Mouse (Mus musculus): ENCODE results near the gene Gpr39. TPM values are rescaled to one million over a fixed set of nuclear protein-coding genes. Genes with fewer than 3 reads are reported as not detected.

Gene Gpr39
- polyA plus RNA-seq, 1 experiment from 2014 or later = 0.13 TPM

- Histone ChIP-seq H3K4me2 (no peak overlapping the region), H3K4me3 (no peak overlapping the region), H3K9ac (no peak overlapping the region), H3K36me3 (no peaks in the 10 kb centered on the region), H3K4me1 (replicated peaks) (no peaks in the 10 kb centered on the region), H3K9me3 (no peaks in the 10 kb centered on the region), H3K27me3 (no peaks in the 10 kb centered on the region), H3K27ac (replicated peaks) (no peak overlapping the region)
- ATAC-seq (ENCODE audit: low FRiP score, low read depth) = peak; percentile 63; the same call in 1 of the 2 replicates
- 55% methylated on average over 7 of the region's 7 CpGs for WGBS
These were observed 25.0 kb downstream of the Gpr39 start for GRCm38 (mm10) chr1:125701773-125702172.

- H3K4me1 ChIP-seq (replicated peaks) = no peaks in the 10 kb centered on the region
- H3K9me3 ChIP-seq = no peaks in the 10 kb centered on the region
- H3K9ac ChIP-seq = no peak overlapping the region
- no peak overlapping the region for H3K27ac ChIP-seq (replicated peaks)
- H3K36me3 ChIP-seq = no peaks in the 10 kb centered on the region
- no peaks in the 10 kb centered on the region for H3K27me3 ChIP-seq
- 75% methylated on average over 8 of the region's 8 CpGs for WGBS
- H3K4me3 ChIP-seq = no peak overlapping the region
- peak; percentile 23; the same call in 1 of the 2 replicates for ATAC-seq (ENCODE audit: low FRiP score, low read depth)
- no peak overlapping the region for H3K4me2 ChIP-seq
These were observed 25.5 kb downstream of the Gpr39 start for GRCm38 (mm10) chr1:125702326-125702725.

- no peaks in the 10 kb centered on the region for H3K27me3 ChIP-seq
- H3K9ac ChIP-seq = no peak overlapping the region
- WGBS = 78% methylated on average over 3 of the region's 3 CpGs
- no peak overlapping the region for H3K27ac ChIP-seq (replicated peaks)
- H3K9me3 ChIP-seq = no peaks in the 10 kb centered on the region
- no peak overlapping the region for H3K4me3 ChIP-seq
- H3K36me3 ChIP-seq = no peaks in the 10 kb centered on the region
- no peaks in the 10 kb centered on the region for H3K4me1 ChIP-seq (replicated peaks)
- H3K4me2 ChIP-seq = no peak overlapping the region
- ATAC-seq (ENCODE audit: low FRiP score, low read depth) = no peak
These were observed 28.6 kb downstream of the Gpr39 start for GRCm38 (mm10) chr1:125705412-125705811.

- 49% methylated on average over 3 of the region's 3 CpGs for WGBS
- no peaks in the 10 kb centered on the region for H3K36me3 ChIP-seq
- ATAC-seq (ENCODE audit: low FRiP score, low read depth) = no peak
- no peak overlapping the region for H3K4me2 ChIP-seq
- no peaks in the 10 kb centered on the region for H3K9me3 ChIP-seq
- no peak overlapping the region for H3K27ac ChIP-seq (replicated peaks)
- no peak overlapping the region for H3K4me3 ChIP-seq
- H3K9ac ChIP-seq = no peak overlapping the region
- no peaks in the 10 kb centered on the region for H3K4me1 ChIP-seq (replicated peaks)
- H3K27me3 ChIP-seq = no peaks in the 10 kb centered on the region
These were observed 38.5 kb downstream of the Gpr39 start for GRCm38 (mm10) chr1:125715286-125715685.

GRCm38 (mm10) chr1:125716241-125716640 lies 39.4 kb downstream of the Gpr39 start:
- Histone ChIP-seq H3K9ac (no peak overlapping the region), H3K4me2 (no peak overlapping the region), H3K27me3 (no peaks in the 10 kb centered on the region), H3K9me3 (no peaks in the 10 kb centered on the region), H3K36me3 (no peaks in the 10 kb centered on the region), H3K4me1 (replicated peaks) (no peaks in the 10 kb centered on the region), H3K4me3 (no peak overlapping the region), H3K27ac (replicated peaks) (no peak overlapping the region)
- 64% methylated on average over 6 of the region's 6 CpGs for WGBS
- no peak for ATAC-seq (ENCODE audit: low FRiP score, low read depth)

- Histone ChIP-seq H3K27ac (replicated peaks) (no peak overlapping the region), H3K4me3 (no peak overlapping the region), H3K4me1 (replicated peaks) (no peaks in the 10 kb centered on the region), H3K9ac (no peak overlapping the region), H3K4me2 (no peak overlapping the region), H3K9me3 (no peaks in the 10 kb centered on the region), H3K36me3 (no peaks in the 10 kb centered on the region), H3K27me3 (no peaks in the 10 kb centered on the region)
- 79% methylated on average over 5 of the region's 5 CpGs for WGBS
- no peak for ATAC-seq (ENCODE audit: low FRiP score, low read depth)
These were observed 41.1 kb downstream of the Gpr39 start for GRCm38 (mm10) chr1:125717906-125718305.

GRCm38 (mm10) chr1:125719127-125719526 lies 42.3 kb downstream of the Gpr39 start:
- ATAC-seq (ENCODE audit: low FRiP score, low read depth) = no peak
- Histone ChIP-seq H3K4me1 (replicated peaks) (no peaks in the 10 kb centered on the region), H3K27ac (replicated peaks) (no peak overlapping the region), H3K27me3 (no peaks in the 10 kb centered on the region), H3K9ac (no peak overlapping the region), H3K4me3 (no peak overlapping the region), H3K36me3 (no peaks in the 10 kb centered on the region), H3K4me2 (no peak overlapping the region), H3K9me3 (no peaks in the 10 kb centered on the region)
- WGBS = 91% methylated on average over 6 of the region's 6 CpGs

- H3K27me3 ChIP-seq = no peaks in the 10 kb centered on the region
These were observed 44.4 kb downstream of the Gpr39 start for GRCm38 (mm10) chr1:125721104-125721758.

GRCm38 (mm10) chr1:125724304-125724703 lies 47.5 kb downstream of the Gpr39 start:
- no peaks in the 10 kb centered on the region for H3K27me3 ChIP-seq
- peak; percentile 51 for ATAC-seq (ENCODE audit: low FRiP score, low read depth)
- H3K4me3 ChIP-seq = no peak overlapping the region
- H3K36me3 ChIP-seq = no peaks in the 10 kb centered on the region
- H3K4me2 ChIP-seq = no peak overlapping the region
- H3K9me3 ChIP-seq = no peaks in the 10 kb centered on the region
- no peak overlapping the region for H3K9ac ChIP-seq
- H3K27ac ChIP-seq (replicated peaks) = no peak overlapping the region
- H3K4me1 ChIP-seq (replicated peaks) = no peaks in the 10 kb centered on the region
- 68% methylated on average over 5 of the region's 5 CpGs for WGBS

More at GRCm38 (mm10) chr1:125721104-125721758, 44.4 kb downstream of the Gpr39 start:
- Histone ChIP-seq H3K36me3 (no peaks in the 10 kb centered on the region), H3K27ac (replicated peaks) (no peak overlapping the region), H3K4me2 (no peak overlapping the region), H3K4me1 (replicated peaks) (no peaks in the 10 kb centered on the region), H3K4me3 (no peak overlapping the region), H3K9me3 (no peaks in the 10 kb centered on the region), H3K9ac (no peak overlapping the region)
- no peak for ATAC-seq (ENCODE audit: low FRiP score, low read depth)
- 92% methylated on average over 12 of the region's 12 CpGs for WGBS

GRCm38 (mm10) chr1:125729025-125729565 lies 52.3 kb downstream of the Gpr39 start:
- Histone ChIP-seq H3K27ac (replicated peaks) (no peak overlapping the region), H3K4me2 (no peak overlapping the region), H3K36me3 (no peaks in the 10 kb centered on the region), H3K9ac (no peak overlapping the region), H3K9me3 (no peaks in the 10 kb centered on the region), H3K4me1 (replicated peaks) (peaks cover 12% of the 10 kb centered on the region; the same call in 1 of the 2 replicates), H3K4me3 (no peak overlapping the region), H3K27me3 (no peaks in the 10 kb centered on the region)
- WGBS = 62% methylated on average over 6 of the region's 6 CpGs
- ATAC-seq (ENCODE audit: low FRiP score, low read depth) = no peak; the same call in 1 of the 2 replicates

- ATAC-seq (ENCODE audit: low FRiP score, low read depth) = no peak
- Histone ChIP-seq H3K36me3 (no peaks in the 10 kb centered on the region), H3K4me3 (no peak overlapping the region), H3K4me2 (no peak overlapping the region), H3K9me3 (no peaks in the 10 kb centered on the region), H3K27me3 (no peaks in the 10 kb centered on the region), H3K4me1 (replicated peaks) (peaks cover 12% of the 10 kb centered on the region; the same call in 1 of the 2 replicates), H3K27ac (replicated peaks) (no peak overlapping the region), H3K9ac (no peak overlapping the region)
- 33% methylated on average over 13 of the region's 13 CpGs for WGBS
These were observed 53.1 kb downstream of the Gpr39 start for GRCm38 (mm10) chr1:125729731-125730536.

- no peaks in the 10 kb centered on the region for H3K9me3 ChIP-seq
- H3K27me3 ChIP-seq = no peaks in the 10 kb centered on the region
- H3K4me1 ChIP-seq (replicated peaks) = peaks cover 12% of the 10 kb centered on the region; the same call in 1 of the 2 replicates
- H3K9ac ChIP-seq = no peak overlapping the region
- H3K36me3 ChIP-seq = no peaks in the 10 kb centered on the region
- no peak for ATAC-seq (ENCODE audit: low FRiP score, low read depth)
- no peak overlapping the region for H3K27ac ChIP-seq (replicated peaks)
- no peak overlapping the region for H3K4me2 ChIP-seq
- WGBS = 81% methylated on average over 6 of the region's 6 CpGs
- no peak overlapping the region for H3K4me3 ChIP-seq
These were observed 53.7 kb downstream of the Gpr39 start for GRCm38 (mm10) chr1:125730537-125730880.
